Mouse (Mus musculus): ENCODE measurements around the gene Ado. TPM values are rescaled to one million over a fixed set of nuclear protein-coding genes. Genes with fewer than 3 reads are reported as not detected.

Gene Ado
- total and polyA plus RNA-seq, 2 experiments from 2014 or later = 52.6 to 59.5 TPM

DNA sequence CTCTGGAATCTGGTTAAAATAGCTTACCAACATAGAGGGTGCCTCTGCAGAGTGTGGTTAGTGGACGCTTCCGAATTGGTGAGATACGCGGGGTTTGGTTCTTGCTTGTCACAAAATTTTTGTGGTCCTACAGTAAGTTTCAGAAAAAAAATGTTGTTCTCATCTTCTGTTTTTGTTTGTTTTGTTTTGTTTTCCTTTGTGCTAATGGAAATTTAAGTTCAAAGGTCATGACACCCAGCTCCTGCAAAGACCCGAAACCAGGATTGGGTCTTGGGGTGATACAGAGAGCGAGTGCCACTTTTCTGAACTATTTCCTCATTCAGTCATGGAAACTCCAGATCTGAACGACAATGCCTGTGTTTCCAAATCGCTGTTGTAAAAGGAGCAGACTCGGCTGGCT, 50.8 kb downstream of the Ado start:
- Histone ChIP-seq H3K27ac (ENCODE audit: low read depth, low read length) (no peak overlapping the region), H3K36me3 (ENCODE audit: insufficient read depth) (no peaks in the 10 kb centered on the region), H3K4me3 (ENCODE audit: low read depth, low read length) (no peak overlapping the region), H3K27me3 (ENCODE audit: insufficient read depth, low read length) (no peaks in the 10 kb centered on the region), H3K9me3 (ENCODE audit: low read length) (no peaks in the 10 kb centered on the region), H3K4me1 (ENCODE audit: insufficient read depth) (no peaks in the 10 kb centered on the region), H3K9ac (no peak overlapping the region), H3K4me2 (ENCODE audit: low read depth) (no peak overlapping the region)
- no peak for TF ChIP-seq CTCF (IDR thresholded peaks at IDR 0.05; ENCODE audit: low read depth)
- DNase-seq (no peak), ATAC-seq (no peak)
- 95% methylated on average over 9 of the region's 9 CpGs for WGBS

DNA sequence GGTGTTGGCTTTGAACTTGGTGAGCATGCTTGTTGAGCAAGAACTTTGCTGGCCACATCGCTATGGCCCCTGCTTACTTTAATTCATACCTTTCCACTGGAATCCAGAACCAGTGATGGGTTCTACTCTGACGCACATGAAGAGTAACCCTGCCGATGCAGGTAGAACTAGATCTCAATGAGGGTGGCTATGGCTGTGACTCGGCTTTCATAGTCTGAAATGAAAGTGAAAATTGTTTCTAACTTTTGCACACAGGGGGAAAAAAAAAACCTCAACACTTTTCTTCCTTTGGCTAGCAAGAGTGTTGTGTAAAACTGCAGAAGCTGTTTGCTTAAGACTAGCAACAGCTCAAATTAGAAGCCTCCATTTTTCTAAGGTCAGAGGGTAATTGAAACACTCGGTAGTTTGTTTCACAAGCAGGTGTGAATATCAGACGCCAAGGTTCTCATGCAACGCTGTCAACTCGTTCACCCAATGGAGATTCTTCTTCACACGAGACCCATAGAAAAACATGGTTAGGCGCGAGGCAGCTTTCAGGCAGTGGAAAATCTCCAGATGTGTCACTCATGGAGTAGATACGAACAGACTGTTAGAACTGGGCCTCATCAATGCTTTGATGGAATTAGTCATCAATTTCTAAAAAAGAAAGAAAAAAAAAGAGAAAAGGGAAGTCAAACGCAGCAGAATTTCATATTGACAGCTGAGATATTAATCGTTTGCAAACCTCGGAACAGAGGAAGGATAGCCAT, 51.4 kb downstream of the Ado start:
- Histone ChIP-seq H3K27me3 (ENCODE audit: insufficient read depth, low read length) (no peaks in the 10 kb centered on the region), H3K9me3 (ENCODE audit: low read length) (no peaks in the 10 kb centered on the region), H3K4me3 (ENCODE audit: low read depth, low read length) (no peak overlapping the region), H3K36me3 (ENCODE audit: insufficient read depth) (no peaks in the 10 kb centered on the region), H3K9ac (no peak overlapping the region), H3K4me1 (ENCODE audit: insufficient read depth) (no peaks in the 10 kb centered on the region), H3K27ac (ENCODE audit: low read depth, low read length) (no peak overlapping the region), H3K4me2 (ENCODE audit: low read depth) (no peak overlapping the region)
- DNase-seq (no peak), ATAC-seq (no peak)
- 92% methylated on average over 15 of the region's 15 CpGs for whole genome bisulfite sequencing
- no peak for TF ChIP-seq CTCF (IDR thresholded peaks at IDR 0.05; ENCODE audit: low read depth)

Other genes starting within 250 kb of the Ado start
- 1.3 and 2.5 TPM in 2 replicates for gene Egr2, start 13.5 kb downstream of the Ado start, total RNA-seq (2014; rRNA removed)
- gene Egr2, start 13.5 kb downstream of the Ado start, polyA plus RNA-seq (2015; fragmentation: Nextera tagmentation; extraction: Ambion mirVana) = 1.1 and 1.2 TPM in 2 replicates